In the genomic region with DNA sequence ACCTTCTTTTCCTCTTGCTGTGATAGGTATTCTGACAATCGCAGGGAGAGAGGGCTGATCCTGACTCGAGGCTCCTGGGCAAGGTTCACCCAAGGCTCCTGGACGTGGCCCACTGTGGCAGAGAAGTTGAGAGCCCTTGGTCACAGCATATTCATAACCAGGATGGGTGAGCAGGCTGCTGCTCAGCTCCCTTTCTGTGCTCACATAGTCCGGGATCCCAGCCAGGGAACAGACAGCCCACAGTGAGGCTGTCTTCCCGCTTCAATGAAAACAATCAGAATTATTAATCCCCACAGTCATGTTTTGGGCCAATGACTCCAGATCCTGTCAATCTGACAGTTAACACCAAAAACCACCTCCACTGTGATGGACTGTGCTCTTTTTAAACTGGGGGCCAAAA, we compare ENCODE assay signal across 25 mouse cellular contexts. TPM values are rescaled to one million over a fixed set of nuclear protein-coding genes. Genes with fewer than 3 reads are reported as not detected.
DNase-seq lines count a peak whose midpoint lies in the region; ATAC-seq lines count a peak whose summit lies in the region.
"Had no signal": no experiment of that assay in that cellular context is flagged by ENCODE, and none has a peak within 500 bp of the region (broad histone marks: within the 10 kb centered on the region; RNA-seq: fewer than 3 reads in every experiment).

No protein-coding gene starts in this region.

- no peak overlapping the region for H3K4me2 ChIP-seq in forebrain, embryonic 14.5 days (ENCODE audit: low read length)
- no peak overlapping the region for H3K4me2 ChIP-seq in forebrain, embryonic 12.5 days
- H3K4me2 ChIP-seq: forebrain, embryonic 13.5 days; heart, embryonic 15.5 days; kidney, embryonic 15.5 days had no signal

- WGBS in forebrain, embryonic 14.5 days, result 78% methylated on average over 5 of the region's 5 CpGs
- WGBS in forebrain, embryonic 12.5 days, result 89% methylated on average over 5 of the region's 5 CpGs

- no peaks in the 10 kb centered on the region for H3K4me1 ChIP-seq in forebrain, embryonic 14.5 days (ENCODE audit: control insufficient read depth, insufficient read depth, low read length)
- no peaks in the 10 kb centered on the region for H3K4me1 ChIP-seq in forebrain, embryonic 12.5 days
- H3K4me1 ChIP-seq: forebrain, embryonic 13.5 days; heart, embryonic 15.5 days; kidney, embryonic 15.5 days had no signal

- H3K27ac ChIP-seq in forebrain, embryonic 14.5 days (ENCODE audit: low read depth, low read length), result no peak overlapping the region
- no peak overlapping the region for H3K27ac ChIP-seq in forebrain, embryonic 12.5 days
- H3K27ac ChIP-seq: forebrain, embryonic 13.5 days; heart, embryonic 15.5 days; hindbrain, embryonic 10.5 days; kidney, embryonic 15.5 days; midbrain, embryonic 10.5 days had no signal

- ATAC-seq in forebrain, embryonic 14.5 days, result no peak
- no peak for ATAC-seq in forebrain, embryonic 12.5 days (ENCODE audit: low FRiP score)
- no peak for ATAC-seq in megakaryocyte, adult 5-6 weeks (ENCODE audit: poor library complexity, severe bottlenecking)
- ATAC-seq: forebrain, embryonic 13.5 days had no signal

- intact Hi-C loops in left cerebral cortex, postnatal 25 days (cut with DNase I), result loop anchor here (5.0 kb wide), 1 partner anchor 135 kb away; no protein-coding TSS in a partner anchor

- H3K27me3 ChIP-seq in forebrain, embryonic 14.5 days (replicated peaks; ENCODE audit: control insufficient read depth, insufficient read depth, low read length), result no peaks in the 10 kb centered on the region
- no peaks in the 10 kb centered on the region for H3K27me3 ChIP-seq in forebrain, embryonic 12.5 days
- H3K27me3 ChIP-seq: forebrain, embryonic 13.5 days; heart, embryonic 15.5 days; kidney, embryonic 15.5 days had no signal

- H3K4me3 ChIP-seq in forebrain, embryonic 14.5 days (ENCODE audit: low read depth, low read length), result no peak overlapping the region
- no peak overlapping the region for H3K4me3 ChIP-seq in forebrain, embryonic 12.5 days (replicated peaks)
- H3K4me3 ChIP-seq: forebrain, embryonic 13.5 days; heart, embryonic 15.5 days; hindbrain, embryonic 10.5 days; kidney, embryonic 15.5 days; midbrain, embryonic 10.5 days; myocyte had no signal

- no peak overlapping the region for H3K9ac ChIP-seq in forebrain, embryonic 14.5 days (ENCODE audit: low read length)
- no peak overlapping the region for H3K9ac ChIP-seq in forebrain, embryonic 12.5 days
- H3K9ac ChIP-seq: forebrain, embryonic 13.5 days; heart, embryonic 15.5 days; kidney, embryonic 15.5 days had no signal

- DNase-seq in forebrain, embryonic 14.5 days (ENCODE audit: low spot score), result peak; percentile 7
- peak; percentile 34 to 40 for DNase-seq in left cerebral cortex, postnatal 25 days (ENCODE audit: low spot score in 2 of 2)
- DNase-seq in left cerebral cortex, adult 11 months (ENCODE audit: low spot score), result no peak
- peak; percentile 45 to 55 for DNase-seq in layer of hippocampus, adult 8-10 months (ENCODE audit: low spot score in 2 of 2)
- peak; percentile 29 for DNase-seq in right cerebral cortex, postnatal 14 days
- DNase-seq in kidney, postnatal 25 days, result no peak
- DNase-seq: adrenal gland, adult 8-10 months; cerebellum, adult 8-10 months; lung, adult 18-20 months had no signal

- no peaks in the 10 kb centered on the region for H3K9me3 ChIP-seq in forebrain, embryonic 14.5 days (replicated peaks; ENCODE audit: control insufficient read depth, low read length)
- H3K9me3 ChIP-seq in forebrain, embryonic 12.5 days, result no peaks in the 10 kb centered on the region
- H3K9me3 ChIP-seq: heart, embryonic 15.5 days; kidney, embryonic 15.5 days; midbrain, embryonic 10.5 days had no signal

- H3K36me3 ChIP-seq in forebrain, embryonic 14.5 days (ENCODE audit: control insufficient read depth, insufficient read depth, low read length), result no peaks in the 10 kb centered on the region
- no peaks in the 10 kb centered on the region for H3K36me3 ChIP-seq in forebrain, embryonic 12.5 days (replicated peaks)
- H3K36me3 ChIP-seq: heart, embryonic 15.5 days; hindbrain, embryonic 10.5 days; kidney, embryonic 15.5 days; midbrain, embryonic 10.5 days had no signal

RNA-seq across cellular contexts. Expression of a gene that starts 9.9 kb away (rescaled TPM):
- polyA plus RNA-seq in forebrain, embryonic 14.5 days (2014; fragmentation: Nextera tagmentation; extraction: Ambion mirVana), result not detected in 2 replicates
- not detected in 2 replicates for polyA plus RNA-seq in forebrain, embryonic 12.5 days (2016; fragmentation: Nextera tagmentation; extraction: Ambion mirVana)
- not detected for total RNA-seq in left cerebral cortex, postnatal 25 days (2021)
- not detected for total RNA-seq in layer of hippocampus, adult 8-10 months (2022)
- total RNA-seq in megakaryocyte, adult 5-6 weeks (2015), result not detected in 2 replicates
- not detected in 2 replicates for total RNA-seq in megakaryocyte, adult 5-6 weeks (2017)
- total RNA-seq: adrenal gland, adult 8-10 months; CH12.LX; gastrocnemius, adult 18-20 months; granulocyte monocyte progenitor cell, adult 5-6 weeks; left cerebral cortex, postnatal 36 days; liver, adult 2 months; neutrophil, adult 5-6 weeks had no signal
- polyA plus RNA-seq: forebrain, embryonic 13.5 days; hindbrain, embryonic 10.5 days; kidney, embryonic 15.5 days; midbrain, embryonic 10.5 days; myocyte had no signal

RNA-seq across cellular contexts. Expression of a gene that starts 12.3 kb away (rescaled TPM):
- polyA plus RNA-seq in forebrain, embryonic 14.5 days (2014; fragmentation: Nextera tagmentation; extraction: Ambion mirVana), result 2.5 and 3.9 TPM in 2 replicates
- polyA plus RNA-seq in forebrain, embryonic 12.5 days (2016; fragmentation: Nextera tagmentation; extraction: Ambion mirVana), result 5.1 TPM in 2 replicates
- 10 to 100 TPM; 33.5 to 33.7 TPM for total RNA-seq in left cerebral cortex, postnatal 25 days (2021)
- total RNA-seq in layer of hippocampus, adult 8-10 months (2022), result 100 to 1,000 TPM in 2 of 4 experiments, 10 to 100 TPM in 2; 28.2 to 108 (median 66.4) TPM
- total RNA-seq in megakaryocyte, adult 5-6 weeks (2015), result 88.0 and 95.4 TPM in 2 replicates
- total RNA-seq in megakaryocyte, adult 5-6 weeks (2017), result 111 and 114 TPM in 2 replicates
- total RNA-seq: CH12.LX had no signal
- polyA plus RNA-seq: myocyte had no signal

RNA-seq across cellular contexts. Expression of a gene that starts 28.2 kb away (rescaled TPM):
- polyA plus RNA-seq in forebrain, embryonic 14.5 days (2014; fragmentation: Nextera tagmentation; extraction: Ambion mirVana), result 38.6 and 42.4 TPM in 2 replicates
- polyA plus RNA-seq in forebrain, embryonic 12.5 days (2016; fragmentation: Nextera tagmentation; extraction: Ambion mirVana), result 28.6 and 32.7 TPM in 2 replicates
- 10 to 100 TPM; 26.0 to 27.6 TPM for total RNA-seq in left cerebral cortex, postnatal 25 days (2021)
- 10 to 100 TPM; 23.5 to 31.8 (median 26.7) TPM for total RNA-seq in layer of hippocampus, adult 8-10 months (2022)
- total RNA-seq in megakaryocyte, adult 5-6 weeks (2015), result 19.1 and 21.9 TPM in 2 replicates
- total RNA-seq in megakaryocyte, adult 5-6 weeks (2017), result 26.6 and 32.4 TPM in 2 replicates

RNA-seq across cellular contexts. Expression of a gene that starts 45.5 kb away (rescaled TPM):
- 1,255 and 1,755 TPM in 2 replicates for polyA plus RNA-seq in forebrain, embryonic 14.5 days (2014; fragmentation: Nextera tagmentation; extraction: Ambion mirVana)
- 997 and 1,048 TPM in 2 replicates for polyA plus RNA-seq in forebrain, embryonic 12.5 days (2016; fragmentation: Nextera tagmentation; extraction: Ambion mirVana)
- 100 to 1,000 TPM; 397 to 401 TPM for total RNA-seq in left cerebral cortex, postnatal 25 days (2021)
- total RNA-seq in layer of hippocampus, adult 8-10 months (2022), result 100 to 1,000 TPM; 400 to 515 (median 436) TPM
- total RNA-seq in megakaryocyte, adult 5-6 weeks (2015), result 2,172 and 2,241 TPM in 2 replicates
- total RNA-seq in megakaryocyte, adult 5-6 weeks (2017), result 3,573 and 3,619 TPM in 2 replicates

RNA-seq across cellular contexts. Expression of a gene that starts 58.6 kb away (rescaled TPM):
- polyA plus RNA-seq in forebrain, embryonic 14.5 days (2014; fragmentation: Nextera tagmentation; extraction: Ambion mirVana), result not detected in 2 replicates
- 0.04 TPM in 1 of 2 replicates, not detected in the other for polyA plus RNA-seq in forebrain, embryonic 12.5 days (2016; fragmentation: Nextera tagmentation; extraction: Ambion mirVana)
- total RNA-seq in left cerebral cortex, postnatal 25 days (2021), result under 1 TPM; 0.11 TPM
- total RNA-seq in layer of hippocampus, adult 8-10 months (2022), result under 1 TPM; 0.06 to 0.25 (median 0.10) TPM
- total RNA-seq in megakaryocyte, adult 5-6 weeks (2015), result 0.09 TPM in 1 of 2 replicates, not detected in the other
- total RNA-seq in megakaryocyte, adult 5-6 weeks (2017), result not detected in 2 replicates
- total RNA-seq: CH12.LX; granulocyte monocyte progenitor cell, adult 5-6 weeks; neutrophil, adult 5-6 weeks had no signal
- polyA plus RNA-seq: forebrain, embryonic 13.5 days; intestine, embryonic 14.5 days; midbrain, embryonic 10.5 days; thymus, postnatal 0 days had no signal

Comparison
In these comparisons a context has a peak if more than half of its experiments do, and no peak if none do; other contexts are left out.
1. DNase-seq: peak in forebrain, embryonic 14.5 days (single experiment), left cerebral cortex, postnatal 25 days (2 of 2), layer of hippocampus, adult 8-10 months (2 of 2) and right cerebral cortex, postnatal 14 days (single experiment); none in left cerebral cortex, adult 11 months (single experiment) and kidney, postnatal 25 days (0 of 2).